Mouse (Mus musculus): ENCODE measurements around the gene P3h1. TPM values are rescaled to one million over a fixed set of nuclear protein-coding genes. Genes with fewer than 3 reads are reported as not detected.

P3h1 gene
- polyA plus RNA-seq, 1 experiment from 2014 or later = 42.0 TPM

DNA sequence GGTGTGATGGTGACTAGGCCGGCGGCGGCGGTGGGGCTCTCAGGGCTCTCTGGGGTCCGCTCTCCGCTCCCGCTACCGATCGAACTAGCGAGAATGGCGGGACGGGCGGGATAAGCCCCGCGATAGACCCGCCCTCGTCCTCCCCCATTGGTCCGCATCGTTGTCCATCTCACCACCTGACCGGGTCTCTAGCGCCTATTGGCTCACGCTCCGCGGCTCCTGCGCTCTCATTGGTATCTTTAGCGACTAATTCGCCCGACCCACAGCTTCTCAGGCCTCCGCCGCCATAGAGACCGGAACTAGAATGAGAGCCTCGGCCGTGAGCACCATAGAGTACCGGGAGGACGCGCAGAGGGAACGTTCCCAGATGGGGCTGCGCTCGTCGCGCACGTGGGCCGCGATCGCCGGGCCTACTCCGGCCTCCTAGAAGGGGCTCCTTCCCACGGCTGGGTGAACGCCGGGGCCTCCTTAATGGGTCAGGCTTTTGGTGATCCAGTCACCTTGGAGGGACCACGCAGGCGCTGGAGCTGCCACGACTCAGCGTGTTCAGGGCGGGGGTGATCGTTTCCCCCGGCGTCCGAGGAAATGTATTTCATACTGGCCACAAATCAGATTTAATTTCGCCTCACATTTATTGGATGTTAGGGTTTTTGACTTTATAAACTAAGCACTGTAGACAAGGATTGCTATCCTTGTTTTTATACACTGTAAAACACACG is 61.9 kb downstream of the P3h1 start, which contains the start of gene Ybx1:
TSS of gene Ybx1 (minus strand) at position 190 of the 719 bp plus-strand sequence.
- Histone ChIP-seq H3K9ac (ENCODE audit: low read length) (peak within 1 kb of the TSS; percentile 87), H3K9me3 (ENCODE audit: control insufficient read depth, low read length) (no peaks in the 10 kb centered on the region), H3K4me2 (ENCODE audit: low read length) (peak within 1 kb of the TSS; percentile 92), H3K27ac (replicated peaks in 1 of 2; ENCODE audit: control insufficient read depth in 1 of 2, insufficient read depth in 1 of 2, low read depth in 2 of 2, low read length in 2 of 2) (peak within 1 kb of the TSS; percentile 87 to 91), H3K4me3 (ENCODE audit: control insufficient read depth in 1 of 2, insufficient read depth in 1 of 2, low read depth in 1 of 2, low read length in 2 of 2) (peak within 1 kb of the TSS; percentile 90 to 96), H3K27me3 (ENCODE audit: control insufficient read depth, insufficient read depth, low read length) (no peaks in the 10 kb centered on the region), H3K36me3 (ENCODE audit: control insufficient read depth, insufficient read depth, low read length) (peaks cover 12% of the 10 kb centered on the region; the same call in 1 of the 2 replicates), H3K4me1 (ENCODE audit: control insufficient read depth in 2 of 2, insufficient read depth in 2 of 2, low read length in 2 of 2) (peaks cover 7 to 12% of the 10 kb centered on the region in 2 experiments)
- ATAC-seq (ENCODE audit: insufficient number of reproducible peaks, insufficient read depth, low FRiP score, low read depth) = peak; percentile 99
- WGBS = under 1% methylated on average over 61 of the region's 61 CpGs

DNA sequence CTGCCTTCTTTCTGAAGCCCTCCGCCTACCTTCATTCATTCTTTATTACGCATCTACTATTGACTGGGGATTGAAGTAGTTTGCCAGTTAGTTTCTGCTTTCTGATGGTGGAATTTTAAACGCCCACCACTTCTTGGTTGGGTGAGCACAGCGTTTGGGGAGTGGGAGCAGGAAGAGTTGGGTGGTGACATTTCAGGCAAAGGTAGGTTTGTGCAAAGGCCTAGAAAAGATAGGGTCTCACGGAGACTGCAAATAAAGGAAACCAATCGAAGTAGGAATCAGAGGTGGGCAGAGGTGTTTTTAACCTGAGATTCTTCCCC is 62.4 kb downstream of the P3h1 start:
- peak overlapping the region; percentile 64 to 96 for H3K4me3 ChIP-seq (ENCODE audit: control insufficient read depth in 1 of 2, insufficient read depth in 1 of 2, low read depth in 1 of 2, low read length in 2 of 2)
- WGBS = 11% methylated on average over 6 of the region's 6 CpGs
- ATAC-seq (ENCODE audit: insufficient number of reproducible peaks, insufficient read depth, low FRiP score, low read depth) = no peak
- H3K9me3 ChIP-seq (ENCODE audit: control insufficient read depth, low read length) = no peaks in the 10 kb centered on the region
- H3K4me2 ChIP-seq (ENCODE audit: low read length) = peak overlapping the region; percentile 68
- peaks cover 7 to 12% of the 10 kb centered on the region in 2 experiments for H3K4me1 ChIP-seq (ENCODE audit: control insufficient read depth in 2 of 2, insufficient read depth in 2 of 2, low read length in 2 of 2)
- no peaks in the 10 kb centered on the region for H3K27me3 ChIP-seq (ENCODE audit: control insufficient read depth, insufficient read depth, low read length)
- H3K9ac ChIP-seq (ENCODE audit: low read length) = peak overlapping the region; percentile 87
- peak overlapping the region; percentile 87 to 91 for H3K27ac ChIP-seq (replicated peaks in 1 of 2; ENCODE audit: control insufficient read depth in 1 of 2, insufficient read depth in 1 of 2, low read depth in 2 of 2, low read length in 2 of 2)
- H3K36me3 ChIP-seq (ENCODE audit: control insufficient read depth, insufficient read depth, low read length) = peaks cover 12% of the 10 kb centered on the region; the same call in 1 of the 2 replicates

DNA sequence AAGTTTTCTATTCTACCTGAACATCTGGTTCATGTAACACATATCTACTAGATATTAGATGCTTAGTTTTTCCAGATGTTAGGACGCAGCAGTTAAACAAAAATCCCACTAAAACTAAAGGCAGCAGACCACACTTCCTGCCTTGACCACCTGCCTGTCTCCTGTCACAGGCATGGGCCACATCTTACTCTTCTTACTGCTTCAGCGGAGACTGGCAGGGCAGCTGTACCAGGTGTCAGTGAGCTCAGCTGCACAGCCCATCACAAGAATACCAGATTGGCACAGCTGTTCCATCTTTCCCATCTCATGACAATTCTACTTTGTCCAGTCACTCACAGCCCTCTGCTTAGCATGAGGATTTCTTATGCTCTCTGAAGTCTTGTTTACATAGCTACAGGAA is 64.6 kb downstream of the P3h1 start:
- no peak overlapping the region for H3K4me2 ChIP-seq (ENCODE audit: low read length)
- H3K4me1 ChIP-seq (ENCODE audit: control insufficient read depth in 2 of 2, insufficient read depth in 2 of 2, low read length in 2 of 2) = peaks cover 6 to 7% of the 10 kb centered on the region in 2 experiments
- no peaks in the 10 kb centered on the region for H3K9me3 ChIP-seq (ENCODE audit: control insufficient read depth, low read length)
- no peak for ATAC-seq (ENCODE audit: insufficient number of reproducible peaks, insufficient read depth, low FRiP score, low read depth)
- no peak overlapping the region for H3K4me3 ChIP-seq (ENCODE audit: control insufficient read depth in 1 of 2, insufficient read depth in 1 of 2, low read depth in 1 of 2, low read length in 2 of 2)
- no peak overlapping the region for H3K27ac ChIP-seq (replicated peaks in 1 of 2; ENCODE audit: control insufficient read depth in 1 of 2, insufficient read depth in 1 of 2, low read depth in 2 of 2, low read length in 2 of 2)
- 70% methylated on average over 2 of the region's 2 CpGs for WGBS
- H3K36me3 ChIP-seq (ENCODE audit: control insufficient read depth, insufficient read depth, low read length) = no peaks in the 10 kb centered on the region
- no peaks in the 10 kb centered on the region for H3K27me3 ChIP-seq (ENCODE audit: control insufficient read depth, insufficient read depth, low read length)
- no peak overlapping the region for H3K9ac ChIP-seq (ENCODE audit: low read length)

Other genes starting within 250 kb of the P3h1 start
- 159 and 166 TPM in 2 replicates for gene Slc2a1, start 124.2 kb upstream of the P3h1 start, polyA plus RNA-seq (2014; fragmentation: Nextera tagmentation; extraction: Ambion mirVana)
- gene Zfp691, start 58.7 kb upstream of the P3h1 start, polyA plus RNA-seq (2014; fragmentation: Nextera tagmentation; extraction: Ambion mirVana) = 11.2 and 12.0 TPM in 2 replicates
- 0.88 and 1.2 TPM in 2 replicates for gene Ermap, start 42.9 kb upstream of the P3h1 start, polyA plus RNA-seq (2014; fragmentation: Nextera tagmentation; extraction: Ambion mirVana)
- 140 and 141 TPM in 2 replicates for gene Svbp, start 37.6 kb upstream of the P3h1 start, polyA plus RNA-seq (2014; fragmentation: Nextera tagmentation; extraction: Ambion mirVana)
- 0.19 TPM in 1 of 2 replicates, not detected in the other for gene Tmem269, start 14.7 kb upstream of the P3h1 start, polyA plus RNA-seq (2014; fragmentation: Nextera tagmentation; extraction: Ambion mirVana)
- 24.8 and 25.1 TPM in 2 replicates for gene AU022252, start 203 bp upstream of the P3h1 start, polyA plus RNA-seq (2014; fragmentation: Nextera tagmentation; extraction: Ambion mirVana)
- gene Cldn19, start 22.5 kb downstream of the P3h1 start, polyA plus RNA-seq (2014; fragmentation: Nextera tagmentation; extraction: Ambion mirVana) = not detected in 2 replicates
- 785 and 813 TPM in 2 replicates for gene Ybx1, start 61.7 kb downstream of the P3h1 start, polyA plus RNA-seq (2014; fragmentation: Nextera tagmentation; extraction: Ambion mirVana)
- gene Ppih, start 87.6 kb downstream of the P3h1 start, polyA plus RNA-seq (2014; fragmentation: Nextera tagmentation; extraction: Ambion mirVana) = 45.2 and 52.6 TPM in 2 replicates
- gene Ccdc30, start 182.6 kb downstream of the P3h1 start, polyA plus RNA-seq (2014; fragmentation: Nextera tagmentation; extraction: Ambion mirVana) = 4.0 and 4.6 TPM in 2 replicates
- 31.5 and 35.7 TPM in 2 replicates for gene Ppcs, start 189.5 kb downstream of the P3h1 start, polyA plus RNA-seq (2014; fragmentation: Nextera tagmentation; extraction: Ambion mirVana)
- 0.31 and 0.45 TPM in 2 replicates for gene Zmynd12, start 189.9 kb downstream of the P3h1 start, polyA plus RNA-seq (2014; fragmentation: Nextera tagmentation; extraction: Ambion mirVana)

Data from heart, embryonic 14.5 days (tissue).